Mouse (Mus musculus) heart, embryonic 10.5 days (tissue): ENCODE measurements at regions not wholly inside any gene's neighbourhood (a gene's known extent, or its start where the extent isn't known, plus 50 kb on each side); places are given as distances from the start of the nearest gene placed in this dataset.

Source experiments
- DNase-seq: peaks from one replicate; pipeline ENCODE4 v3.0.0-alpha.2; 2017; ENCODE audit warnings: low spot score
- H3K27ac ChIP-seq: fragments of 300-500 bp; sonication (generic); 2 replicates; pipeline ENCODE4 v1.5.1; 2016; ENCODE audit warnings: mild to moderate bottlenecking
- H3K27me3 ChIP-seq: fragments of 300-500 bp; sonication (generic); 2 replicates; pipeline ENCODE4 v1.6.1; 2016; ENCODE audit warnings: mild to moderate bottlenecking; ENCODE audit not compliant: poor library complexity, insufficient read depth, severe bottlenecking
- H3K36me3 ChIP-seq: fragments of 300-500 bp; sonication (generic); 2 replicates; pipeline ENCODE4 v1.6.1; 2016; ENCODE audit warnings: mild to moderate bottlenecking, moderate library complexity
- H3K4me1 ChIP-seq: fragments of 300-500 bp; sonication (generic); 2 replicates; pipeline ENCODE4 v1.6.1; 2016; ENCODE audit warnings: mild to moderate bottlenecking
- H3K4me3 ChIP-seq: fragments of 300-500 bp; sonication (generic); 2 replicates; pipeline ENCODE4 v1.5.1; 2016; ENCODE audit warnings: mild to moderate bottlenecking, moderate library complexity
- H3K9me3 ChIP-seq: fragments of 300-500 bp; sonication (generic); 2 replicates; pipeline ENCODE4 v1.6.1; 2016; ENCODE audit warnings: mild to moderate bottlenecking, moderate library complexity
- WGBS: fragments of 180-500 bp; shearing (Covaris S2); methylation state at CpG from one replicate; pipeline ENCODE4 v1.1.7; 2016; 5-methylcytosine and 5-hydroxymethylcytosine counted together

- H3K4me1 ChIP-seq = no peaks in the 10 kb centered on the region
- H3K9me3 ChIP-seq = no peaks in the 10 kb centered on the region
- no peak for DNase-seq
- no peak overlapping the region for H3K27ac ChIP-seq
- H3K36me3 ChIP-seq = no peaks in the 10 kb centered on the region
- no peaks in the 10 kb centered on the region for H3K27me3 ChIP-seq
- WGBS = 77% methylated on average over 3 of the region's 3 CpGs
- no peak overlapping the region for H3K4me3 ChIP-seq
Observed at GRCm38 (mm10) chr3:128570551-128570950, 629.1 kb upstream of the Pitx2 start.

- 86% methylated on average over 8 of the region's 8 CpGs for WGBS
- Histone ChIP-seq H3K27me3 (no peaks in the 10 kb centered on the region), H3K4me1 (no peaks in the 10 kb centered on the region), H3K4me3 (no peak overlapping the region), H3K9me3 (no peaks in the 10 kb centered on the region), H3K36me3 (no peaks in the 10 kb centered on the region), H3K27ac (no peak overlapping the region)
- DNase-seq = no peak
Observed at GRCm38 (mm10) chr3:128565386-128565785, 634.3 kb upstream of the Pitx2 start.

GRCm38 (mm10) chr3:128546416-128547327 lies 650.5 kb upstream of the Fam241a start:
- no peak overlapping the region for H3K4me3 ChIP-seq
- H3K36me3 ChIP-seq = no peaks in the 10 kb centered on the region
- no peak overlapping the region for H3K27ac ChIP-seq
- H3K27me3 ChIP-seq = no peaks in the 10 kb centered on the region
- no peaks in the 10 kb centered on the region for H3K9me3 ChIP-seq
- H3K4me1 ChIP-seq = no peaks in the 10 kb centered on the region
- WGBS = 77% methylated on average over 9 of the region's 9 CpGs
- no peak for DNase-seq

GRCm38 (mm10) chr3:128525427-128525826 lies 629.3 kb upstream of the Fam241a start:
- Histone ChIP-seq H3K4me1 (no peaks in the 10 kb centered on the region), H3K27ac (no peak overlapping the region), H3K4me3 (no peak overlapping the region), H3K9me3 (no peaks in the 10 kb centered on the region), H3K27me3 (no peaks in the 10 kb centered on the region; the same call in 1 of the 2 replicates), H3K36me3 (no peaks in the 10 kb centered on the region)
- WGBS = 92% methylated on average over 4 of the region's 4 CpGs
- no peak for DNase-seq

GRCm38 (mm10) chr3:128520671-128521103 lies 624.6 kb upstream of the Fam241a start:
- no peaks in the 10 kb centered on the region; the same call in 1 of the 2 replicates for H3K27me3 ChIP-seq
- H3K36me3 ChIP-seq = no peaks in the 10 kb centered on the region
- no peak overlapping the region for H3K27ac ChIP-seq
- no peak for DNase-seq
- WGBS = 53% methylated on average over 7 of the region's 7 CpGs
- no peak overlapping the region for H3K4me3 ChIP-seq
- H3K9me3 ChIP-seq = no peaks in the 10 kb centered on the region
- H3K4me1 ChIP-seq = no peaks in the 10 kb centered on the region

GRCm38 (mm10) chr3:128519913-128520316 lies 623.8 kb upstream of the Fam241a start:
- WGBS = 78% methylated on average over 6 of the region's 6 CpGs
- Histone ChIP-seq H3K36me3 (no peaks in the 10 kb centered on the region), H3K4me1 (no peaks in the 10 kb centered on the region), H3K9me3 (no peaks in the 10 kb centered on the region), H3K4me3 (no peak overlapping the region), H3K27ac (no peak overlapping the region), H3K27me3 (no peaks in the 10 kb centered on the region; the same call in 1 of the 2 replicates)
- no peak for DNase-seq

GRCm38 (mm10) chr3:128518806-128519205 lies 622.7 kb upstream of the Fam241a start:
- no peaks in the 10 kb centered on the region for H3K36me3 ChIP-seq
- no peaks in the 10 kb centered on the region for H3K4me1 ChIP-seq
- no peak overlapping the region for H3K27ac ChIP-seq
- no peaks in the 10 kb centered on the region for H3K9me3 ChIP-seq
- no peak for DNase-seq
- H3K27me3 ChIP-seq = no peaks in the 10 kb centered on the region; the same call in 1 of the 2 replicates
- 74% methylated on average over 4 of the region's 4 CpGs for WGBS
- H3K4me3 ChIP-seq = no peak overlapping the region

GRCm38 (mm10) chr3:128471111-128471510 lies 575.0 kb upstream of the Fam241a start:
- no peak for DNase-seq
- Histone ChIP-seq H3K27ac (no peak overlapping the region), H3K9me3 (no peaks in the 10 kb centered on the region), H3K36me3 (no peaks in the 10 kb centered on the region), H3K27me3 (no peaks in the 10 kb centered on the region), H3K4me1 (no peaks in the 10 kb centered on the region), H3K4me3 (no peak overlapping the region)
- 50% methylated on average over 3 of the region's 3 CpGs for WGBS

- no peak for DNase-seq
- no peak overlapping the region for H3K27ac ChIP-seq
- no peaks in the 10 kb centered on the region for H3K36me3 ChIP-seq
- no peak overlapping the region for H3K4me3 ChIP-seq
- no peaks in the 10 kb centered on the region for H3K9me3 ChIP-seq
- H3K27me3 ChIP-seq = no peaks in the 10 kb centered on the region
- no peaks in the 10 kb centered on the region for H3K4me1 ChIP-seq
Observed at GRCm38 (mm10) chr3:128429706-128430105, 533.6 kb upstream of the Fam241a start.

GRCm38 (mm10) chr3:128415568-128415967 lies 519.4 kb upstream of the Fam241a start:
- Histone ChIP-seq H3K4me1 (no peaks in the 10 kb centered on the region), H3K4me3 (no peak overlapping the region), H3K27ac (no peak overlapping the region), H3K9me3 (no peaks in the 10 kb centered on the region), H3K27me3 (no peaks in the 10 kb centered on the region), H3K36me3 (no peaks in the 10 kb centered on the region)
- no peak for DNase-seq
- 78% methylated on average over 2 of the region's 2 CpGs for WGBS

GRCm38 (mm10) chr3:128413481-128413880 lies 517.4 kb upstream of the Fam241a start:
- DNase-seq = no peak

GRCm38 (mm10) chr3:128412157-128412556 lies 516.0 kb upstream of the Fam241a start:
- H3K4me3 ChIP-seq = no peak overlapping the region
- no peaks in the 10 kb centered on the region for H3K9me3 ChIP-seq
- no peak for DNase-seq
- H3K27me3 ChIP-seq = no peaks in the 10 kb centered on the region
- H3K27ac ChIP-seq = no peak overlapping the region
- H3K36me3 ChIP-seq = no peaks in the 10 kb centered on the region
- no peaks in the 10 kb centered on the region for H3K4me1 ChIP-seq

More at GRCm38 (mm10) chr3:128413481-128413880, 517.4 kb upstream of the Fam241a start:
- Histone ChIP-seq H3K36me3 (no peaks in the 10 kb centered on the region), H3K4me3 (no peak overlapping the region), H3K4me1 (no peaks in the 10 kb centered on the region), H3K9me3 (no peaks in the 10 kb centered on the region), H3K27ac (no peak overlapping the region), H3K27me3 (no peaks in the 10 kb centered on the region)
- WGBS = 63% methylated on average over 1 of the region's 1 CpGs

- Histone ChIP-seq H3K36me3 (no peaks in the 10 kb centered on the region), H3K9me3 (no peaks in the 10 kb centered on the region), H3K27me3 (no peaks in the 10 kb centered on the region; the same call in 1 of the 2 replicates), H3K4me1 (no peaks in the 10 kb centered on the region), H3K4me3 (no peak overlapping the region), H3K27ac (no peak overlapping the region)
- WGBS = 79% methylated on average over 3 of the region's 3 CpGs
- DNase-seq = no peak
Observed at GRCm38 (mm10) chr3:128394805-128395204, 498.7 kb upstream of the Fam241a start.
